ENCODE assay signal across 8 mouse cellular contexts in genomic region chr11:32454231-32454799, GRCm38 (mm10). TPM values are rescaled to one million over a fixed set of nuclear protein-coding genes. Genes with fewer than 3 reads are reported as not detected.
A peak's percentile ranks its signal among the peaks of the same experiment; 100 is the strongest.
DNase-seq lines count a peak whose midpoint lies in the region; ATAC-seq and TF ChIP-seq lines count a peak whose summit lies in the region.

No protein-coding gene starts in this region.

- peak overlapping the region; percentile 74 for H3K9ac ChIP-seq in liver, adult 2 months (ENCODE audit: low read depth, low read length)
- H3K9ac ChIP-seq in hindbrain, embryonic 13.5 days = peak overlapping the region; percentile 95

- no peak for TF ChIP-seq POLR2A in liver, adult 2 months (IDR thresholded peaks at IDR 0.05; ENCODE audit: extremely low read depth, insufficient read depth, low read length)
- no peak for TF ChIP-seq POLR2A in cortical plate, adult 2 months (IDR thresholded peaks at IDR 0.05; ENCODE audit: extremely low read depth, insufficient read depth, low read length)

- ATAC-seq in hindbrain, embryonic 13.5 days (ENCODE audit: low FRiP score) = peak; percentile 48; the same call in 1 of the 2 replicates
- peak; percentile 33 for ATAC-seq in megakaryocyte-erythroid progenitor cell, adult 5-6 weeks (replicated peaks; ENCODE audit: low FRiP score, low TSS enrichment, poor library complexity, severe bottlenecking)

- no peak overlapping the region for H3K27ac ChIP-seq in liver, adult 2 months (replicated peaks; ENCODE audit: insufficient read depth, low read depth, low read length)
- peak overlapping the region; percentile 43; the same call in 1 of the 2 replicates for H3K27ac ChIP-seq in cortical plate, adult 2 months (ENCODE audit: insufficient read depth, low read length)
- H3K27ac ChIP-seq in hindbrain, embryonic 13.5 days = peak overlapping the region; percentile 98

- 0 out of 2 replicates have a peak, but pooled peaks cover 3% of the 10 kb centered on the region for H3K27me3 ChIP-seq in liver, adult 2 months (ENCODE audit: control insufficient read depth, insufficient read depth, low read length)
- H3K27me3 ChIP-seq in hindbrain, embryonic 13.5 days = no peaks in the 10 kb centered on the region

- peak overlapping the region; percentile 87 for H3K4me2 ChIP-seq in hindbrain, embryonic 13.5 days

- no peaks in the 10 kb centered on the region for H3K9me3 ChIP-seq in hindbrain, embryonic 13.5 days

- no peaks in the 10 kb centered on the region for H3K79me2 ChIP-seq in liver, adult 2 months (ENCODE audit: control insufficient read depth, insufficient read depth, low read length)

- no peak for TF ChIP-seq CTCF in liver, adult 2 months (IDR thresholded peaks at IDR 0.05; ENCODE audit: low read depth, low read length)
- TF ChIP-seq CTCF in cortical plate, adult 2 months (IDR thresholded peaks at IDR 0.05; ENCODE audit: extremely low read depth, insufficient read depth, low read length) = no peak

- no peaks in the 10 kb centered on the region; the same call in 1 of the 2 replicates for H3K4me1 ChIP-seq in liver, adult 2 months (ENCODE audit: control insufficient read depth, insufficient read depth, low read length)
- H3K4me1 ChIP-seq in cortical plate, adult 2 months (ENCODE audit: control insufficient read depth, insufficient read depth, low read length) = peaks cover 1% of the 10 kb centered on the region; the same call in 1 of the 2 replicates
- H3K4me1 ChIP-seq in hindbrain, embryonic 13.5 days (replicated peaks) = peaks cover 18% of the 10 kb centered on the region

- H3K4me3 ChIP-seq in liver, adult 2 months (ENCODE audit: insufficient read depth, low read depth, low read length) = peak overlapping the region; percentile 75
- H3K4me3 ChIP-seq in cortical plate, adult 2 months (ENCODE audit: insufficient read depth, low read length) = peak overlapping the region; percentile 85
- peak overlapping the region; percentile 88 for H3K4me3 ChIP-seq in hindbrain, embryonic 13.5 days

- 4% methylated on average over 19 of the region's 19 CpGs for WGBS in liver, adult 2 months
- WGBS in hindbrain, embryonic 13.5 days = 1% methylated on average over 19 of the region's 19 CpGs

- no peaks in the 10 kb centered on the region for H3K36me3 ChIP-seq in liver, adult 2 months (ENCODE audit: control insufficient read depth, insufficient read depth, low read length)
- no peaks in the 10 kb centered on the region for H3K36me3 ChIP-seq in hindbrain, embryonic 13.5 days

- DNase-seq in liver, adult 2 months (ENCODE audit: extremely low read depth, low read depth, low spot score) = no peak
- DNase-seq in liver = no peak
- no peak for DNase-seq in embryo, embryonic 11 days
- no peak for DNase-seq in adrenal gland, adult 18-20 months (ENCODE audit: low spot score in 2 of 2)
- no peak for DNase-seq in right cerebral cortex, postnatal 14 days

RNA-seq across cellular contexts. Expression of gene Ubtd2, which starts 0.9 kb away (rescaled TPM):
- 1.5 and 2.2 TPM in 2 replicates for total RNA-seq in liver, adult 2 months (2014; rRNA removed)
- polyA plus RNA-seq in liver, adult 2 months (2012; rRNA removed) = 1.8 TPM in 2 replicates
- 30.9 and 31.8 TPM in 2 replicates for polyA plus RNA-seq in cortical plate, adult 2 months (2012; rRNA removed)
- polyA plus RNA-seq in hindbrain, embryonic 13.5 days (2015; fragmentation: Nextera tagmentation; extraction: Ambion mirVana) = 50.0 and 52.9 TPM in 2 replicates
- 8.2 and 8.8 TPM in 2 replicates for total RNA-seq in megakaryocyte-erythroid progenitor cell, adult 5-6 weeks (2014; fragmentation: Nextera tagmentation)
- total RNA-seq in megakaryocyte-erythroid progenitor cell, adult 5-6 weeks (2017) = 6.4 TPM in 1 of 2 replicates, not detected in the other
- total RNA-seq in adrenal gland, adult 18-20 months (2021) = 10 to 100 TPM; 13.4 TPM
